Mouse (Mus musculus): ENCODE measurements around the gene Abhd5. TPM values are rescaled to one million over a fixed set of nuclear protein-coding genes. Genes with fewer than 3 reads are reported as not detected.

Abhd5 gene
- polyA plus RNA-seq, 1 experiment from 2014 or later, result 17.7 TPM

DNA sequence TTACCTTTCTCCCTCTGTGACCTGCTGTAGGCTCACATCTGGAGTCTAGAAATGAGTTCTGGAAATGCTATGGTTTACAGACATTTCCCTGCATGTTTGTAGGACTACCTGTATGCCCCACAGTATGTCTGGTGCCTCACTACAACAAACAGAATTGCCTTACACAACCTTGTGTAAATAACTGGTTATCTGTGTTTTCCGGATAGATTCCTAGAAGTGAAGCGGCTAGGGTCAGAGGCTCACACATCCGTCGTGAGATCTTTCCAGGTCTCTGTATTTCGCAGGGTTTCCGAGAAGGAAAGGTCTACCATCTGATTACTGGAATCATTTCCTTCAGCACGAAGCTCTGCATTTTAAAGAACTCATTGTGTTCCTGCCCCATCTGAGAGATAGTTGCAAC is 34.8 kb upstream of the Abhd5 start:
- Histone ChIP-seq H3K27ac (no peak overlapping the region), H3K4me1 (replicated peaks) (no peaks in the 10 kb centered on the region), H3K9me3 (0 out of 2 replicates have a peak, but pooled peaks cover 2% of the 10 kb centered on the region), H3K36me3 (no peaks in the 10 kb centered on the region), H3K4me3 (replicated peaks) (no peak overlapping the region), H3K27me3 (no peaks in the 10 kb centered on the region), H3K9ac (replicated peaks) (no peak overlapping the region), H3K4me2 (replicated peaks) (no peak overlapping the region)
- no peak for ATAC-seq
- 90% methylated on average over 7 of the region's 7 CpGs for WGBS

DNA sequence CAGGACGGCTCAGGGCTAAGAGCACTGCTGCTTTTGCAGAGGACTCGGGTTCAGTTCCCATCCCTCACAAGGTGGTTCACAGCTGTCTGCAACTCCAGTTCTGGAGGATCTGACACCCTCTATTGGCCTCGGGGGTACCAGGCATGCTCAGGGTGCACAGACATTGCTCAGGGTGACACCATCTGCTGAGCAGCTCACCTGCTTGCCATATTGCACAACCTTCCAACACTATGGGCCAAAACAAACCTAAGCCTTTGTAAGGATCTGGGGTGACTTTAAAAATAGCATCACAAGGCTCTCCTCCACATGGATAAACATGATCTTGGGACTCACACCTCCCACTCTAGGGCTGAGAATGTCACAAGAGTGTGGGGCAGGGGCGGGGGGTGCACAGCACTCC is 30.8 kb upstream of the Abhd5 start:
- Histone ChIP-seq H3K9ac (replicated peaks) (no peak overlapping the region), H3K4me2 (replicated peaks) (no peak overlapping the region), H3K27me3 (no peaks in the 10 kb centered on the region), H3K27ac (no peak overlapping the region), H3K36me3 (no peaks in the 10 kb centered on the region), H3K4me3 (replicated peaks) (no peak overlapping the region), H3K9me3 (0 out of 2 replicates have a peak, but pooled peaks cover 2% of the 10 kb centered on the region), H3K4me1 (replicated peaks) (no peaks in the 10 kb centered on the region)
- 90% methylated on average over 4 of the region's 4 CpGs for WGBS
- ATAC-seq, result no peak

DNA sequence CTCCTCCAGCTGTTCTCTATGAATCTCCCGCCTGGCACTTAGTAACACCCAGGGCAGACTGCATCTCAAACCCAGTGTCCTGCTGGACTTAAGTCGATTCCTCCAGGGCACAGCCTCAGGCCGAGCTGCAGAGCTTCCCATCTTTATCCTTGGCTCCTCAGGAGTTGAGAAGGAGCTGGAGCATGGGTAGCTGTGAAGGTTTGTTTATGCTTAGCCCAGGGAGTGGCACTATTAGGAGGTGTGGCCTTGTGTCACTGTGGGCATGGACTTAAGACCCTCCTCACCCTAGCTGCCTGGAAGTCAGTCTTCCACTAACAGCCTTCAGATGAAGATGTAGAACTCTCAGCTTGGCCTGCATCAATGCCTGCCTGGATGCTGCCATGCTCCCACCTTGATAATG is 29.1 kb upstream of the Abhd5 start:
- Histone ChIP-seq H3K4me2 (replicated peaks) (no peak overlapping the region), H3K27ac (no peak overlapping the region), H3K4me1 (replicated peaks) (no peaks in the 10 kb centered on the region), H3K9ac (replicated peaks) (no peak overlapping the region), H3K36me3 (no peaks in the 10 kb centered on the region), H3K27me3 (no peaks in the 10 kb centered on the region), H3K4me3 (replicated peaks) (no peak overlapping the region), H3K9me3 (0 out of 2 replicates have a peak, but pooled peaks cover 2% of the 10 kb centered on the region)
- 68% methylated on average over 3 of the region's 3 CpGs for WGBS
- ATAC-seq, result no peak

DNA sequence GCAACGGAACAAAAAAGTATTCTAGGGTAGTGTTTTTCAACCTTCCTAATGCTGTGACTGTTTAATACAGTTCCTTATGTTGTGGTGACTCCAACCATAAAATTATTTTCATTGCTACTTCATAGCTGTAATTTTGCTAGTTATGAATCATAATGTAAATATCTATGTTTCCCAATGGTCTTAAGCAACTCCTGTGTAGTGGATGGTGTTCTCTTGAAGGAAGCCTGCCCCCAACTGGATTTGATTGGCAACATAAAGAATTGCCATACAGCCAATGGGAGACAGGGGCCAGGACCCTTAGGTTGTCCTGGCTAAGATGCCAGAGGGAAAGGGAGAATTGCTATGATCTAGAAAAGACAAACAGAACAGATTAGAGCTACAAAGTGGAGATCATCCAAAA is 25.4 kb upstream of the Abhd5 start:
- H3K9ac ChIP-seq (replicated peaks), result no peak overlapping the region
- no peak overlapping the region for H3K4me2 ChIP-seq (replicated peaks)
- no peak overlapping the region for H3K4me3 ChIP-seq (replicated peaks)
- H3K27me3 ChIP-seq, result no peaks in the 10 kb centered on the region
- H3K36me3 ChIP-seq, result no peaks in the 10 kb centered on the region
- no peak for ATAC-seq
- 94% methylated on average over 1 of the region's 1 CpGs for WGBS
- no peaks in the 10 kb centered on the region for H3K9me3 ChIP-seq
- no peak overlapping the region for H3K27ac ChIP-seq
- no peaks in the 10 kb centered on the region for H3K4me1 ChIP-seq (replicated peaks)

DNA sequence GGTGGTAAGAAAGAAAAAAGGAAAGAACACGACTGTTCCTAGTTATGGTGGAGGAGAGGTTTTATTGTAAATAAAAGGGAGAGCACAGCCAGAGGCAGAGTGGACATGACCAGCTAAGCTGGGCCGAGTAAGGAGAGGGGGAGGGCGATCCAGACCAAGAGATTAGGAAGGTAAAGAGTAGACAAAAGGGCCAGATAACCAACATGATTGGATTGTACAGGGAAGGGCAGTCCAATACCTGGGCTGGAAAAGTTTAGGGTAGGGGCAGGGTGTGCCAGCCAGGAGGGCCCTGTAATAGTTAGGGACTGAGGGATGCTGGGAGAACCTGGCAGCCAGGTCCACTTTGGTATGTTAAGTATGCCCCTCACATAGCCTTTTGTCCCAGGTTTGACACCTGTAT is 23.2 kb upstream of the Abhd5 start:
- no peaks in the 10 kb centered on the region for H3K4me1 ChIP-seq (replicated peaks)
- WGBS, result 66% methylated on average over 3 of the region's 3 CpGs
- H3K4me2 ChIP-seq (replicated peaks), result no peak overlapping the region
- no peaks in the 10 kb centered on the region for H3K27me3 ChIP-seq
- no peaks in the 10 kb centered on the region for H3K36me3 ChIP-seq
- no peak for ATAC-seq
- H3K9ac ChIP-seq (replicated peaks), result no peak overlapping the region
- H3K9me3 ChIP-seq, result no peaks in the 10 kb centered on the region
- no peak overlapping the region for H3K4me3 ChIP-seq (replicated peaks)
- H3K27ac ChIP-seq, result no peak overlapping the region

DNA sequence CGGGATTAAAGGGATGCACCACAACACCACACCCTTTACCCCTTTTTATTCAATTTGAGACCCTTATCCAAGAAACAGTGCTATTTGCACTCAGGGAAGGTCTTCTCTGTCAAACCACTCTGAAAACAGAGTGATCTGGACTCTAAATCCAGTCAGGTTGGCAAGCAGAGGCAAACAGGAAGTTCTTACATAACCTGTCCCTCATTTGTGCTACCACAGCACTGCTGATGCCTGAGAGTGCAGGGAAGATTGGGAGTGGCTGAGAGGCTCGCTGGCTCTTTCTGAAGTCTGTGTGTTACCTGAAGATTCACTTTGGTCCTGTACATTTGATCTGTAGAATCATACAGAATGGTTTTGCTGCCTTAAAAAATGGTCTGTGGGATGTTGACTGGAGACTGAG is 14.7 kb upstream of the Abhd5 start:
- no peak overlapping the region for H3K4me2 ChIP-seq (replicated peaks)
- H3K36me3 ChIP-seq, result no peaks in the 10 kb centered on the region
- 72% methylated on average over 2 of the region's 2 CpGs for WGBS
- H3K9ac ChIP-seq (replicated peaks), result no peak overlapping the region
- no peak overlapping the region for H3K27ac ChIP-seq
- no peaks in the 10 kb centered on the region for H3K27me3 ChIP-seq
- no peak overlapping the region for H3K4me3 ChIP-seq (replicated peaks)
- H3K4me1 ChIP-seq (replicated peaks), result no peaks in the 10 kb centered on the region
- ATAC-seq, result no peak
- H3K9me3 ChIP-seq, result no peaks in the 10 kb centered on the region

DNA sequence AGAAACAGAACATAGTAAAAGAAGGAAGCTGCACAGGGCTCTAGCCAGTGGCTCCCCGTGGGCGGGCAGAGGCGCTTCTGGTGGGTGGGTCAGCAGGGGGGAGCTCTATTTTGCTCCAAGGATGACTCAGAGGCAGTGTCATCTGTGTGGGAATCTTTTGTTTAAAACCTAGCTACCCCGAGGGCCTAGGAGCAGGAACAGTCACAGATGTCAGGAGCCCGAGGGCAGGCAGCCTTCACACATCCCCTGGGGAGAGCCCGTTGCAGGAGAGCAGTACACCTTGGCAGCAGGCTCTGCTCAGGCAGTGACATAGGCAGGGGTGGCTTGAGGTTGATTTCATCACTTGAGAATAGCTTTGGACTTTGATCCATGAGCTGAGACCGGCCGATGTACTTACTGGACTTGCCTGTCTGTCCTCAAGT is 13.9 kb upstream of the Abhd5 start:
- WGBS, result 42% methylated on average over 8 of the region's 8 CpGs
- no peak overlapping the region for H3K4me3 ChIP-seq (replicated peaks)
- H3K4me2 ChIP-seq (replicated peaks), result no peak overlapping the region
- H3K4me1 ChIP-seq (replicated peaks), result no peaks in the 10 kb centered on the region
- H3K27me3 ChIP-seq, result no peaks in the 10 kb centered on the region
- H3K36me3 ChIP-seq, result no peaks in the 10 kb centered on the region
- no peak overlapping the region for H3K27ac ChIP-seq
- H3K9me3 ChIP-seq, result no peaks in the 10 kb centered on the region
- ATAC-seq, result no peak
- no peak overlapping the region for H3K9ac ChIP-seq (replicated peaks)

DNA sequence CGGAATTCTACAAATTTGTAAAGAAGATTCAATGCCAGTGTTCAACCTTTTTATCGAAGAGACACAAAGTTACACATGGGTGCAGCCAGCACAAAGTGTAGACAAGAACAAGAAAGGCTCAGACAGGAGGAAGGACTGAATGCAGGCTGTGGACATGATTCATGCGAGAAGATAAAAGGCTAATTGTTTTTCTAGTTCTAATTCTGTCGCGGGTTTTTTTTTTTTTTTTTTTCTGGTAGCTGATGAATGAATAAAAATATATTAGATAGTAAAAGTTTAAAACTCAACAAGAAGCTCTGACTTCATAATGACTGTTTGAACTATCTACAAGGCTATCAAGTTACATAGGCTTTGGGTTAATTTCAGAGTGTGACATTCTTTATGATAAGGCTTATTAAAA is 11.4 kb upstream of the Abhd5 start:
- Histone ChIP-seq H3K4me3 (replicated peaks) (no peak overlapping the region), H3K4me2 (replicated peaks) (no peak overlapping the region), H3K9ac (replicated peaks) (no peak overlapping the region), H3K27ac (no peak overlapping the region), H3K4me1 (replicated peaks) (no peaks in the 10 kb centered on the region), H3K9me3 (no peaks in the 10 kb centered on the region), H3K36me3 (no peaks in the 10 kb centered on the region), H3K27me3 (no peaks in the 10 kb centered on the region)
- no peak for ATAC-seq
- 63% methylated on average over 5 of the region's 5 CpGs for WGBS

DNA sequence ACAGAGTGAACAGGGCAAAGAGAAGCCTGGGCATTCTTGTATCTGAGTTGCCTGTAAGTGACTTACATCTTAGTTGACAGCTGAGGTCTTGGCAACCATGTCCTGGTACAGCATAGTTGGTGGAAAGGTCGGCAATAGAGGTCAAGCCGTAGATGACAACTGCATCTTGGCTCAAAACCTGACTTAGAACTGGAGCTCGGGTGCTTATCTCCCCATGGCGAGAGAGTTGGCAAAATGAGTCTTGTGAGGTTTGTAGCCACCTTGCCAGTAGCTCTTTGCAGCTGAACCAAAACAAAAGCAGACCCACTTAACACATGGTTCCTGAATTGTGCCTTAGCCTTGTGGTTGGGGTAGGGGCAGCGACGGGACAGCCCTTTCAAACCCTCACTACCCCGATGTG is 8.0 kb upstream of the Abhd5 start:
- Histone ChIP-seq H3K9me3 (no peaks in the 10 kb centered on the region), H3K36me3 (no peaks in the 10 kb centered on the region), H3K27me3 (no peaks in the 10 kb centered on the region), H3K4me1 (replicated peaks) (no peaks in the 10 kb centered on the region), H3K27ac (no peak overlapping the region), H3K4me2 (replicated peaks) (no peak overlapping the region), H3K4me3 (replicated peaks) (no peak overlapping the region), H3K9ac (replicated peaks) (no peak overlapping the region)
- whole genome bisulfite sequencing, result 90% methylated on average over 7 of the region's 7 CpGs
- ATAC-seq, result no peak

DNA sequence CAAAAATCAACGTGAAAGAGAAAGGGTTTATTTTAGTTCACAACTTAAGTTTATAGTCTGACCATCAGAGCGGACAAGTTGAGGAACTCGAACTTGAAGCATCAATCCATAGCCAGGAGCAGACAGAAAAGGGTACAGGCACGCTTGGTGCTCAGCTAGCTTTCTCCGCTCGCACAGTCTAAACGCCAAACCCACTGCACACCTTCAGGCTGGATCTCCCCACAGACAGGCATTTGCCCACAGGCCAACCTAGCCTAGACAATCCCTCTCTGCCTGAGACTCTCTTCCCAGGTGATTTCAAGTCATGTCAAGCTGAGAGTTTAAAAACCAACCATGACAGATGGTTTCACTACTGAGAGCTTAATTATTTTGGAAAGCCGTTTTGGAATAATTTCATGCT is 6.8 kb upstream of the Abhd5 start:
- 89% methylated on average over 8 of the region's 8 CpGs for WGBS
- no peaks in the 10 kb centered on the region for H3K27me3 ChIP-seq
- no peaks in the 10 kb centered on the region for H3K36me3 ChIP-seq
- H3K4me3 ChIP-seq (replicated peaks), result no peak overlapping the region
- no peak overlapping the region for H3K9ac ChIP-seq (replicated peaks)
- H3K4me2 ChIP-seq (replicated peaks), result no peak overlapping the region
- H3K4me1 ChIP-seq (replicated peaks), result no peaks in the 10 kb centered on the region
- H3K9me3 ChIP-seq, result no peaks in the 10 kb centered on the region
- H3K27ac ChIP-seq, result no peak overlapping the region
- ATAC-seq, result no peak

DNA sequence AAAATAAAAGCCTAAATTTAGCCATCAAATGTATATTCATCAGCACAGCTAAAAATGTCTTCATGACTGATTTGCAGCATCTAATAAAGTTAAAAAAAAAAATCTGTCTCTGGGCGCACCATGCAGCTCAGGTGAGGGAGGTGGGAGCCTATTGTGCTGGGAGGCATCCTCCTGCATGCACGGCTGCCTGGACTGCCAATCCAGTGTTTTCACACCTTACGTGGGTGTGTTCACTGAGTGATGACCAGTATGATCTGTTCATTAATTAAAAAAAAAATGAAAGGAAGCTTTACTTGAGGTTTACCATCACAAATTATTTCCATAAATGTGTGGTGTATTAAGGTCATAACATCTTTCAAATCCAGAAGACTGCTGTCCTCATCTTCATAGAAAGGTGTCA is 6.1 kb upstream of the Abhd5 start:
- no peak overlapping the region for H3K27ac ChIP-seq

DNA sequence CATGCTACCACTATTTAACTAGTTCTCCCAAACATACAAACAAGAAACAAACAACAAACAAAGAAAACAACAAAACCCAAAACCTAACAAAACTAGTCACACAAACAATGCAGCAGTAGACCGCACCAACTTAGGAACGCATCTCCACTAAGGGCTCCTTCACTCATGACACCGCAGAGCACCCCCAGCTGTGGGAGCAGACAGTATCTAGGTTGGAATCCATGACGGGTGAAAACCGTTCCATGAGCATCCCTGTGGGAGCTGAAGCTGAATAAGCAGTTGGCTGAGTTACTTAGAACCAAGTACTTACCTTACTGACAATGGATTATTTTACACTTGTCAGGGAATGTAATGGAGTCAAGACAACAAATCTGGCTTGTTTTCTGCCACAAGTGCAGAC is 5.3 kb upstream of the Abhd5 start:
- ATAC-seq, result no peak
- Histone ChIP-seq H3K4me3 (replicated peaks) (no peak overlapping the region), H3K27ac (no peak overlapping the region), H3K9ac (replicated peaks) (no peak overlapping the region), H3K4me1 (replicated peaks) (no peaks in the 10 kb centered on the region), H3K9me3 (no peaks in the 10 kb centered on the region), H3K4me2 (replicated peaks) (no peak overlapping the region), H3K27me3 (no peaks in the 10 kb centered on the region), H3K36me3 (no peaks in the 10 kb centered on the region)
- WGBS, result 79% methylated on average over 5 of the region's 5 CpGs

More for the DNA sequence above, 6.1 kb upstream of the Abhd5 start:
- H3K9ac ChIP-seq (replicated peaks), result no peak overlapping the region
- H3K27me3 ChIP-seq, result no peaks in the 10 kb centered on the region
- ATAC-seq, result no peak
- H3K9me3 ChIP-seq, result no peaks in the 10 kb centered on the region
- H3K36me3 ChIP-seq, result no peaks in the 10 kb centered on the region
- WGBS, result 79% methylated on average over 3 of the region's 3 CpGs
- no peaks in the 10 kb centered on the region for H3K4me1 ChIP-seq (replicated peaks)
- no peak overlapping the region for H3K4me2 ChIP-seq (replicated peaks)
- no peak overlapping the region for H3K4me3 ChIP-seq (replicated peaks)

DNA sequence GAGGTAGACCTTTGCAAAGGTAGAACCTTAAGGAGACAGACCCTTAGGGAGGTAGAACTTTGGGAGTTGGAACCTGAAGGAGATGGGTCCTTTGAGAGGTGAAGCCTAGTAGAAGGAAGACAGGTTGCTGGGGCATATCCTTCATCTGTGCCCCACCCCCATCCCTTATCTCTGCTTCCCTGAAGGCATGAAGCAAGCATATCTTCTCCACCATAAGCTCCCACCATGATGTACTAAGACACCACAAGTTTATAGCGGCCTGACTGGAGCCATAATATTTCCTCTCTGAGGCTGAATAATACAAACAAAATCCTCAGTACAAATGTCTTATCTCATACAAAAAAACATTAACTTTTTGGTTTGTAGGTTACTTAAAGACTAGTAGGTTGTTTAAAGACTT is 3.5 kb upstream of the Abhd5 start:
- no peak overlapping the region for H3K27ac ChIP-seq
- peaks cover 4% of the 10 kb centered on the region; the same call in 1 of the 2 replicates for H3K4me1 ChIP-seq (replicated peaks)
- H3K4me2 ChIP-seq (replicated peaks), result no peak overlapping the region
- H3K4me3 ChIP-seq (replicated peaks), result no peak overlapping the region
- 0 out of 2 replicates have a peak, but pooled peaks cover 3% of the 10 kb centered on the region for H3K27me3 ChIP-seq
- no peak for ATAC-seq
- WGBS, result 94% methylated on average over 1 of the region's 1 CpGs
- no peaks in the 10 kb centered on the region for H3K36me3 ChIP-seq
- H3K9ac ChIP-seq (replicated peaks), result no peak overlapping the region
- no peaks in the 10 kb centered on the region for H3K9me3 ChIP-seq

All from midbrain, embryonic 13.5 days (tissue).